Mouse (Mus musculus) midbrain, embryonic 13.5 days (tissue): Measurements from ENCODE around the gene Glud1. TPM values are rescaled to one million over a fixed set of nuclear protein-coding genes. Genes with fewer than 3 reads are reported as not detected.

Source experiments
- ATAC-seq: fragments of 200-750 bp; cut with Nextera tagmentation; 2 replicates; pipeline ENCODE4 v1.8.0; 2017; ENCODE audit warnings: mild to moderate bottlenecking, moderate TSS enrichment, moderate library complexity
- H3K27ac ChIP-seq: fragments of 300-500 bp; sonication (generic); 2 replicates; pipeline ENCODE4 v1.5.1; 2015; ENCODE audit warnings: inconsistent platforms, mild to moderate bottlenecking, moderate library complexity
- H3K27me3 ChIP-seq: fragments of 300-500 bp; sonication (generic); 2 replicates; pipeline ENCODE4 v1.6.1; 2015; ENCODE audit warnings: mild to moderate bottlenecking, inconsistent platforms
- H3K36me3 ChIP-seq: fragments of 300-500 bp; sonication (generic); 2 replicates; pipeline ENCODE4 v1.6.1; 2015; ENCODE audit warnings: mild to moderate bottlenecking, inconsistent platforms
- H3K4me1 ChIP-seq: fragments of 300-500 bp; sonication (generic); replicated peaks from 2 replicates; pipeline ENCODE4 v1.6.1; 2015; ENCODE audit warnings: inconsistent platforms
- H3K4me2 ChIP-seq: fragments of 300-500 bp; sonication (generic); replicated peaks from 2 replicates; pipeline ENCODE4 v1.6.1; 2015; ENCODE audit warnings: moderate library complexity, mild to moderate bottlenecking, inconsistent platforms
- H3K4me3 ChIP-seq: fragments of 300-500 bp; sonication (generic); replicated peaks from 2 replicates; pipeline ENCODE4 v1.5.1; 2015; ENCODE audit warnings: mild to moderate bottlenecking, inconsistent platforms
- H3K9ac ChIP-seq: fragments of 300-500 bp; sonication (generic); replicated peaks from 2 replicates; pipeline ENCODE4 v1.6.1; 2015; ENCODE audit warnings: mild to moderate bottlenecking, inconsistent platforms
- H3K9me3 ChIP-seq: fragments of 300-500 bp; sonication (generic); 2 replicates; pipeline ENCODE4 v1.6.1; 2016; ENCODE audit warnings: mild to moderate bottlenecking, inconsistent platforms
- WGBS: fragments of 180-500 bp; shearing (Covaris S2); methylation state at CpG from one replicate; pipeline ENCODE4 v1.1.7; 2015; 5-methylcytosine and 5-hydroxymethylcytosine counted together
- polyA plus RNA-seq: library from polyadenylated mRNA; unstranded; fragments of >200 nt; fragmentation: Nextera tagmentation; extraction: Ambion mirVana; gene quantifications from 2 replicates; pipeline ENCODE4 v1.2.1, GENCODE M21; 2015

Gene Glud1
- polyA plus RNA-seq: 79.2 and 91.7 TPM in 2 replicates

- no peaks in the 10 kb centered on the region for H3K9me3 ChIP-seq
- no peaks in the 10 kb centered on the region for H3K27me3 ChIP-seq
- peak; percentile 97 for ATAC-seq
- peaks cover 32% of the 10 kb centered on the region for H3K4me1 ChIP-seq
- H3K36me3 ChIP-seq: no peaks in the 10 kb centered on the region
- peak within 1 kb of the TSS; percentile 82 for H3K4me2 ChIP-seq
- WGBS: under 1% methylated on average over 46 of the region's 100 CpGs
- H3K4me3 ChIP-seq: peak within 1 kb of the TSS; percentile 97
- peak within 1 kb of the TSS; percentile 97 for H3K27ac ChIP-seq
- H3K9ac ChIP-seq: peak within 1 kb of the TSS; percentile 96
Observed at GRCm38 (mm10) chr14:34310234-34310965, at the start of gene Glud1, which contains the start of gene Shld2. Gene Glud1, plus strand, starts transcription at chr14:34310727. Gene Shld2, minus strand, starts transcription at chr14:34310493.

GRCm38 (mm10) chr14:34268046-34268445 is 42.5 kb upstream of the Glud1 start:
- Histone ChIP-seq H3K4me1 (no peaks in the 10 kb centered on the region), H3K9ac (no peak overlapping the region), H3K4me2 (no peak overlapping the region), H3K27ac (no peak overlapping the region), H3K36me3 (no peaks in the 10 kb centered on the region), H3K4me3 (no peak overlapping the region), H3K9me3 (no peaks in the 10 kb centered on the region), H3K27me3 (no peaks in the 10 kb centered on the region)
- WGBS: 82% methylated on average over 9 of the region's 9 CpGs
- ATAC-seq: no peak

DNA sequence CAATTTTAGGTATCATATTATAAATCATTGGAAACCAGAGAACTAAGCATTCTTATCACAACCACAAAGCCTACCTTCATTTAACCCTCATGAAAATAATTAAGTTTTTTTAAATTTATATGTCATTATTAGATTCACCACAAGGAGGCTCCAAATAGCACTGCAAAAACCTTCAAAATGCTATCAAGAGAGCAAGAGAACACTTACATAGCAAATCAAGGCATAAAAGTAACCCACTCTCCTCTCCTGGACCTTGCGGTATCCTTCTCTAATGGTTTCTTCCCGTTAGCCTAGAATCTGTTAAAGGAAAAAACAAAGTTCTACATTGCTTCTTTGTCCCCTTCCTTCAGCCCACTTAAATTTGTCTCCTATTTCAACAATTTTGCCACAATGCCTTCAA is 37.2 kb upstream of the Glud1 start:
- no peak for ATAC-seq
- no peak overlapping the region for H3K4me3 ChIP-seq
- no peaks in the 10 kb centered on the region for H3K36me3 ChIP-seq
- H3K4me2 ChIP-seq: no peak overlapping the region
- no peak overlapping the region for H3K9ac ChIP-seq
- no peaks in the 10 kb centered on the region for H3K27me3 ChIP-seq
- no peak overlapping the region for H3K27ac ChIP-seq
- 58% methylated on average over 2 of the region's 2 CpGs for WGBS
- H3K9me3 ChIP-seq: no peaks in the 10 kb centered on the region
- H3K4me1 ChIP-seq: no peaks in the 10 kb centered on the region

DNA sequence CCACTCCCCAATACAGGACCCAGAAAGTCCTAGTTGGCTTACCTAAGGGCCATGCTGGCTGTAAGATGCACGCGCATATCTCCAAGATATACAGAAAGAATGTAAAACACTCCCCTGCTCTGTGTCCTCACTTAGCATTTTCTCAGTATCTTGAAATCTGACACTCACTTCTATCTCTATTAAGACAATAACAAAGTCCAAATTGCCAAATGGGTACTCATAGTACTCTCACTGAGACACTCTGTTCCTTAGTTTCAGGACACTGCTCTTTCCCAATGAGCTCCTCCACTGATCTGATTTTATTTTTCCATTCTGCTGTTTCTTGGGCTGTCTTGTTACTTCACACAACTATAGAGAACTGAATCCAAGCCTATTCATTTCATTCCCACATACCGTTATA is 36.4 kb upstream of the Glud1 start:
- 95% methylated on average over 3 of the region's 3 CpGs for WGBS
- Histone ChIP-seq H3K4me3 (no peak overlapping the region), H3K9me3 (no peaks in the 10 kb centered on the region), H3K27ac (no peak overlapping the region), H3K9ac (no peak overlapping the region), H3K27me3 (no peaks in the 10 kb centered on the region), H3K4me1 (no peaks in the 10 kb centered on the region), H3K4me2 (no peak overlapping the region), H3K36me3 (no peaks in the 10 kb centered on the region)
- no peak for ATAC-seq

GRCm38 (mm10) chr14:34275225-34275624 is 35.3 kb upstream of the Glud1 start:
- Histone ChIP-seq H3K36me3 (no peaks in the 10 kb centered on the region), H3K4me1 (no peaks in the 10 kb centered on the region), H3K9ac (no peak overlapping the region), H3K4me3 (no peak overlapping the region), H3K27ac (no peak overlapping the region), H3K9me3 (no peaks in the 10 kb centered on the region), H3K4me2 (no peak overlapping the region), H3K27me3 (no peaks in the 10 kb centered on the region)
- no peak for ATAC-seq
- WGBS: 90% methylated on average over 4 of the region's 4 CpGs

DNA sequence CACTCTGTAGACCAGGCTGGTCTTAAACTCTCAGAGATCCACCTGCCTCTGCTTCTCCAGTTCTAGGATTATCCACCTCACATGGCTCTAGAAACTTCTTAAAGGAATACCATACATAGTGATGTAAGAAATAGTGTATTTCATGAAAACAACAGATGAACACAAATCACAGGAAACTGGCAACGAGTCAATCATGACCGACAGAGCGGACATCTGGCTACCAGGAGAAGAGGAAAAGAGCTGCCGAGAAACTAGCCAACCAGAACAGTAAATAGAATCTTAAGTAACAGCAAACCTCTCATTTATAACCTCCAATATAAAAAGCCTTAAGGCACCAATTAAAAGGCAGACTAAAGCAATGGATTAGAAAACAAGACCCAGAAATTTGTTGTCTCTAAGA is 30.8 kb upstream of the Glud1 start:
- Histone ChIP-seq H3K4me1 (no peaks in the 10 kb centered on the region), H3K9me3 (no peaks in the 10 kb centered on the region), H3K9ac (no peak overlapping the region), H3K4me2 (no peak overlapping the region), H3K4me3 (no peak overlapping the region), H3K36me3 (no peaks in the 10 kb centered on the region), H3K27me3 (no peaks in the 10 kb centered on the region), H3K27ac (no peak overlapping the region)
- no peak for ATAC-seq
- WGBS: 87% methylated on average over 4 of the region's 4 CpGs

DNA sequence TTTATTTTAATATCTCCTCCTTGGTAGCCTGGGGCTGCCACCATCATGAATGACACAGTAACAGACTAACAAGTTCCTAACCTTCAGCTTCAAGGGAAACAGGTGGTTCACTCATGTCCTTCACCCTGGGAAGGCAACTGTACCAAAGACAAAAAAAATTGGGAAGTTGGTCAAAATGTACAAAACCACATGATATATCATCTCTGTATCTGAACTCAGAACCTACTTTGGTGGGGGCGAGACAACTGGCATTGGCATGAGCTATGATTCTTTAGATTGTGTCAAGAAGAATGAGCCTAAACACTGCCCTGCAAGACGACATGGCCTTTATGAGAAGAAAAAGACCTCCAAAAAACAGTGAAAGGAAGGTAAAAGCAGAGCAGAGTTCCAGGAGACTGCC is 29.7 kb upstream of the Glud1 start:
- no peak overlapping the region for H3K4me2 ChIP-seq
- no peak overlapping the region for H3K4me3 ChIP-seq
- WGBS: 87% methylated on average over 2 of the region's 2 CpGs
- no peaks in the 10 kb centered on the region for H3K9me3 ChIP-seq
- H3K4me1 ChIP-seq: no peaks in the 10 kb centered on the region
- no peaks in the 10 kb centered on the region for H3K36me3 ChIP-seq
- no peak overlapping the region for H3K27ac ChIP-seq
- no peak for ATAC-seq
- no peaks in the 10 kb centered on the region for H3K27me3 ChIP-seq
- H3K9ac ChIP-seq: no peak overlapping the region

DNA sequence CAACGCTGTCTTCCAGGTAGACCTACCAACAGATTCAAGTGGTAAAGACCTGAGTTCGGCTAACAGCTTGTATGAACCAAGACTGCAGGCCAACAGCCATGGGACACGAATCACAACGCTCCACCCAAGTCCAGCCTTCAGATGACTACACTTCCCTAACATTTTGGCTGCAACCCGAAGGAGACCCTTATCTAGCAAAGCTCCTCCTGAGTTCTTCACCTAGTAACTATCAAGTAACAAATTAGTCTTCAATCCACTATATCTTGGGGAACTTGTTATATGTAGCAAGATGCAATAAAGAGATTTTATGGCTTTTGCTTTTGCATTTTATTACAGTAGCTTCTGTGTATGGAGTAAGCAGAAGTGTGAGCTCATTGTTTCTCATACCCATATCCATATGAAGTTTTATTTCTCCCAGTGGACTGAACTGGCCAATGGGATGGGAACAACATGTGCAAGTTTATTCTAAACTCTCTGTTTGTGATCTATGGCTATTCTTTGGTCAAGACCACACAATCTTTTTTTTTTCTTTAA is 28.7 kb upstream of the Glud1 start:
- no peak overlapping the region for H3K27ac ChIP-seq
- no peak overlapping the region for H3K9ac ChIP-seq
- H3K4me2 ChIP-seq: no peak overlapping the region
- H3K4me3 ChIP-seq: no peak overlapping the region
- WGBS: 93% methylated on average over 5 of the region's 5 CpGs
- no peak for ATAC-seq
- H3K4me1 ChIP-seq: no peaks in the 10 kb centered on the region
- H3K9me3 ChIP-seq: no peaks in the 10 kb centered on the region
- no peaks in the 10 kb centered on the region for H3K36me3 ChIP-seq
- H3K27me3 ChIP-seq: no peaks in the 10 kb centered on the region

DNA sequence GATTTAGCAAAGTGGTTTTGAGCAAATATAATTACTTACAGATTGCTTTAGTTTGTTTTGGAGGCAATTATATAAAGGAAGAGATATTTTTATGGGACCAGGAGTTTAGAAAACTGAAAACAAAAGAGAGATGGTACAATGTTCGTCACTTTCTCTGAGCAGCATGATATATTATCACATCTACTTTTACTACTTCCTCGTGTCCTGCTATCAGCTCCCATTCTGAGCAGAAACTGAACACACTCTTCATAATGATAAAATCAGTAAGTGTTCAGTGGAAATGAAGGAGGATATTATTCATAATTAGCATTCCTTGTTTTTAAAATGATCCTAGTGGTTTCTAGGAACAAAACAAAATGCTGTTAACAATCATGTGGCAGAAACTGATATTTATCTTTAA is 22.1 kb upstream of the Glud1 start:
- H3K27me3 ChIP-seq: no peaks in the 10 kb centered on the region
- H3K4me3 ChIP-seq: no peak overlapping the region
- H3K9me3 ChIP-seq: no peaks in the 10 kb centered on the region
- no peak overlapping the region for H3K4me2 ChIP-seq
- 92% methylated on average over 2 of the region's 2 CpGs for WGBS
- H3K27ac ChIP-seq: no peak overlapping the region
- H3K9ac ChIP-seq: no peak overlapping the region
- no peak for ATAC-seq
- no peaks in the 10 kb centered on the region for H3K36me3 ChIP-seq
- no peaks in the 10 kb centered on the region for H3K4me1 ChIP-seq

DNA sequence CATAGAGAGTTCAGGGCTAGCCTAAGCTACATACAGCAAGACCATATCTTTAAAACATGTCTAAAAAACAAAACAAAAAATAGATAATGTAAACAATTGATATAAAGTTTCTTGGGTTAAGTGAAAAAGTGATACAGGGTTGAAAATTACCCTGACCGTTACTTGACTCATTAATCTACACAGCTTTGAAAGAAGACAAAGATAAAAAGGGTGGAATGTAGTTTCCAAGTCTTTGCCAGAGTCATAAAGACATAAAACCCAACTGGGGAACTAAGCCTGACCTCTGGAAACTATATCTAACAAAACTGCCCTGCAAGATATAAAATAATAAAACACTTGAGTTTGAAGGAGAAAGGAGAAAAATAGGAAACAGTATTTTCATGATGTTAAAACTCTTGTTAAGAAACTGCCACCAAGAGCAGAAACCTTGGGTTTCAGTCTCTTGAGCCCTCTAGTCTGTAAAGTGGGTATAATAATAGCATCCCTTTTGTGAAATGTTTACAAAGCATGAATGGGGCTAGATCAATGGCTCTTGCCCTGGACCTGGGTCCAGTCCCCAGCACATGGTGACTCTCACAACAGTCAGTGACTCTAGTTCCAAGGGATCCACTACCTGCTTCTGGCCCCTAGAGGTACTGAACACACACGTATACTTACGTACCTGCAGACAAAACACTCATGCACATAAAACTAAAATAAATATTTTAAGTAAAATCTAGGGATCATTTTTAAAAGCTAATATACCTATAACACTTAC is 21.1 kb upstream of the Glud1 start:
- no peak overlapping the region for H3K9ac ChIP-seq
- H3K9me3 ChIP-seq: no peaks in the 10 kb centered on the region
- no peaks in the 10 kb centered on the region for H3K4me1 ChIP-seq
- WGBS: 92% methylated on average over 3 of the region's 3 CpGs
- H3K4me3 ChIP-seq: no peak overlapping the region
- H3K4me2 ChIP-seq: no peak overlapping the region
- H3K36me3 ChIP-seq: no peaks in the 10 kb centered on the region
- no peaks in the 10 kb centered on the region for H3K27me3 ChIP-seq
- no peak overlapping the region for H3K27ac ChIP-seq
- no peak for ATAC-seq

DNA sequence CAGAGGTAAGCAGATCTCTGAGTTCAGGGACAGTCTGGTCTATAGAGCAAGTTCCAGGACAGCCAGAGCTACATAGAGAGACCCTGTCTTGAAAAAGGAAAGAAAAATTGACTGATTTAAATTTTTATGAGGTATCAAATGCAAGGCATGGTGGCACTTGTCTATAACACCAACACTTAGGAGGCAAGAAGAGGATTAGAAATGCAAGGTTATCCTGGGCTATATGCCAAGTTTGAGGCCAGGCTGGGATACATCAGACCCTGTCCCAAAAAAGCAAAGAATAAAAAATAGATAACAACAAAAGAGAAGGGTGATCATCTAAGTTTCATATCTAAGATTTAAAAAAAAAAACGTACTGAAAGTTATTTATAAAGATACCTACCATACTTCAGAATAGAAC is 20.3 kb upstream of the Glud1 start:
- Histone ChIP-seq H3K27me3 (no peaks in the 10 kb centered on the region), H3K9ac (no peak overlapping the region), H3K36me3 (no peaks in the 10 kb centered on the region), H3K4me1 (no peaks in the 10 kb centered on the region), H3K9me3 (no peaks in the 10 kb centered on the region), H3K27ac (no peak overlapping the region), H3K4me3 (no peak overlapping the region), H3K4me2 (no peak overlapping the region)
- WGBS: 46% methylated on average over 1 of the region's 1 CpGs
- ATAC-seq: no peak

DNA sequence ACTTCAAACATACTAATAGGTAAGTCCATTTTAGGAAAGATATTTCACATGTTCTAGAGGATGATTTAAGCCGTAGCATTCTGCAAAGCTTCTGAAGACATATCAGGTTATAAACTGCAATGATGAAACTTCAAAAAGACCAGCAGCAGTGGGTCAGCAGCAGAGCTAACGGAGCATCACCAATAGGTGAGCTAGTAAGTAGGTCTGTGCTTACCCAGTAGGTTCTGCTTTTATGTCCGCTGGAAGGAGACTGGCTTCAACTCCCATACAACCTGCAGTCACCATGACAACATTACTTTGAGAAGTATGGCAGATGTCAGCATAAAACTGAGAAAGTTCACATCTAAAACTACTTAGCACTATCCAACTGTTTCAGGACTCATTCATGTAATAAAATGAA is 16.9 kb upstream of the Glud1 start:
- no peaks in the 10 kb centered on the region for H3K27me3 ChIP-seq
- WGBS: 89% methylated on average over 3 of the region's 3 CpGs
- no peaks in the 10 kb centered on the region for H3K4me1 ChIP-seq
- no peaks in the 10 kb centered on the region for H3K9me3 ChIP-seq
- H3K9ac ChIP-seq: no peak overlapping the region
- no peaks in the 10 kb centered on the region for H3K36me3 ChIP-seq
- H3K4me3 ChIP-seq: no peak overlapping the region
- ATAC-seq: no peak
- no peak overlapping the region for H3K4me2 ChIP-seq
- H3K27ac ChIP-seq: no peak overlapping the region
